In genomic region chr4:155207841-155208240, GRCm38 (mm10) we compare ENCODE assay signal across 8 mouse cellular contexts. TPM values are rescaled to one million over a fixed set of nuclear protein-coding genes. Genes with fewer than 3 reads are reported as not detected.
DNase-seq lines count a peak whose midpoint lies in the region; ATAC-seq and TF ChIP-seq lines count a peak whose summit lies in the region.

No protein-coding gene starts in this region.

- TF ChIP-seq EP300 in heart, adult 2 months (IDR thresholded peaks at IDR 0.05; ENCODE audit: insufficient read depth, low read depth, low read length), result no peak

- TF ChIP-seq CTCF in heart, adult 2 months (IDR thresholded peaks at IDR 0.05), result no peak
- no peak for TF ChIP-seq CTCF in liver, adult 2 months (IDR thresholded peaks at IDR 0.05; ENCODE audit: low read depth, low read length)

- no peaks in the 10 kb centered on the region for H3K27me3 ChIP-seq in heart, adult 2 months (ENCODE audit: control insufficient read depth, insufficient read depth, low read length)
- H3K27me3 ChIP-seq in liver, adult 2 months (ENCODE audit: control insufficient read depth, insufficient read depth, low read length), result no peaks in the 10 kb centered on the region
- H3K27me3 ChIP-seq in liver, embryonic 11.5 days (replicated peaks; ENCODE audit: control insufficient read depth, insufficient read depth, low read length), result no peaks in the 10 kb centered on the region

- no peak overlapping the region for H3K9ac ChIP-seq in heart, adult 2 months (ENCODE audit: low read depth, low read length)
- no peak overlapping the region for H3K9ac ChIP-seq in liver, adult 2 months (ENCODE audit: low read depth, low read length)
- no peak overlapping the region for H3K9ac ChIP-seq in liver, embryonic 11.5 days (ENCODE audit: low read depth, low read length)

- H3K4me1 ChIP-seq in heart, adult 2 months (ENCODE audit: control insufficient read depth, insufficient read depth, low read length), result peaks cover 53% of the 10 kb centered on the region
- peaks cover 49% of the 10 kb centered on the region for H3K4me1 ChIP-seq in liver, adult 2 months (ENCODE audit: control insufficient read depth, insufficient read depth, low read length)
- peaks cover 30% of the 10 kb centered on the region for H3K4me1 ChIP-seq in liver, embryonic 11.5 days (replicated peaks; ENCODE audit: control insufficient read depth, insufficient read depth, low read length)

- H3K79me2 ChIP-seq in heart, adult 2 months (replicated peaks; ENCODE audit: control insufficient read depth, insufficient read depth, low read length), result peaks cover 26% of the 10 kb centered on the region
- H3K79me2 ChIP-seq in liver, adult 2 months (ENCODE audit: control insufficient read depth, insufficient read depth, low read length), result peaks cover 69% of the 10 kb centered on the region

- TF ChIP-seq POLR2A in heart, adult 2 months (IDR thresholded peaks at IDR 0.05; ENCODE audit: insufficient read depth, low read depth, low read length), result no peak
- no peak for TF ChIP-seq POLR2A in liver, adult 2 months (IDR thresholded peaks at IDR 0.05; ENCODE audit: extremely low read depth, insufficient read depth, low read length)

- H3K36me3 ChIP-seq in heart, adult 2 months (ENCODE audit: control insufficient read depth, insufficient read depth, low read length), result peaks cover 9% of the 10 kb centered on the region
- H3K36me3 ChIP-seq in liver, adult 2 months (ENCODE audit: control insufficient read depth, insufficient read depth, low read length), result no peaks in the 10 kb centered on the region
- H3K36me3 ChIP-seq in liver, embryonic 11.5 days (ENCODE audit: control insufficient read depth, insufficient read depth, low read length), result peaks cover 3% of the 10 kb centered on the region; the same call in 1 of the 2 replicates

- peak overlapping the region; percentile 43; the same call in 1 of the 2 replicates for H3K27ac ChIP-seq in heart, adult 2 months
- peak overlapping the region; percentile 66 for H3K27ac ChIP-seq in liver, adult 2 months (replicated peaks; ENCODE audit: insufficient read depth, low read depth, low read length)
- H3K27ac ChIP-seq in liver, embryonic 11.5 days (ENCODE audit: low read depth, low read length), result no peak overlapping the region

- intact Hi-C loops in heart, adult 2 months (cut with DNase I), result no loop called here
- intact Hi-C loops in left cerebral cortex, postnatal 36 days (cut with DNase I), result no loop called here

- H3K4me3 ChIP-seq in heart, adult 2 months, result no peak overlapping the region
- H3K4me3 ChIP-seq in liver, adult 2 months (ENCODE audit: insufficient read depth, low read depth, low read length), result no peak overlapping the region
- no peak overlapping the region for H3K4me3 ChIP-seq in liver, embryonic 11.5 days (ENCODE audit: low read depth, low read length)

- no peak for DNase-seq in heart, adult 2 months
- no peak for DNase-seq in heart, adult 9 months (ENCODE audit: low spot score in 2 of 2)
- peak; percentile 66 for DNase-seq in liver, adult 2 months (ENCODE audit: extremely low read depth, low read depth, low spot score)
- DNase-seq in liver, embryonic 11.5 days (ENCODE audit: low spot score), result no peak
- peak; percentile 78 for DNase-seq in induced T-regulatory cell, adult 2 months (ENCODE audit: low read depth)
- peak; percentile 66 to 84 for DNase-seq in natural killer cell, adult 2 months (ENCODE audit: low spot score in 2 of 2)
- DNase-seq in Muller cell, postnatal 12 days (ENCODE audit: inconsistent ontology term), result no peak
- no peak for DNase-seq in left cerebral cortex, postnatal 36 days (ENCODE audit: low spot score in 2 of 2)

- H3K9me3 ChIP-seq in liver, embryonic 11.5 days (ENCODE audit: control insufficient read depth, low read length), result no peaks in the 10 kb centered on the region

- no peak for ATAC-seq in liver, embryonic 11.5 days (replicated peaks; ENCODE audit: low FRiP score)

- WGBS in heart, adult 2 months, result 39% methylated on average over 3 of the region's 3 CpGs
- 14% methylated on average over 3 of the region's 3 CpGs for WGBS in liver, adult 2 months
- WGBS in liver, embryonic 11.5 days, result 73% methylated on average over 3 of the region's 3 CpGs

- no peak overlapping the region for H3K4me2 ChIP-seq in liver, embryonic 11.5 days

RNA-seq across cellular contexts. Expression of gene Ski, which starts 14.6 kb away (rescaled TPM):
- 10 to 100 TPM; 56.7 to 56.8 TPM for total RNA-seq in heart, adult 2 months (2021)
- 34.9 and 46.0 TPM in 2 replicates for polyA plus RNA-seq in heart, adult 2 months (2012; rRNA removed)
- 4.2 and 7.5 TPM in 2 replicates for total RNA-seq in liver, adult 2 months (2014; rRNA removed)
- 19.3 and 19.5 TPM in 2 replicates for polyA plus RNA-seq in liver, adult 2 months (2012; rRNA removed)
- polyA plus RNA-seq in liver, embryonic 11.5 days (2014; fragmentation: Nextera tagmentation; extraction: Ambion mirVana), result 8.2 and 9.8 TPM in 2 replicates
- total RNA-seq in left cerebral cortex, postnatal 36 days (2021), result 100 to 1,000 TPM; 113 to 119 TPM

RNA-seq across cellular contexts. Expression of gene Faap20, which starts 41.8 kb away (rescaled TPM):
- 10 to 100 TPM; 14.4 to 16.7 TPM for total RNA-seq in heart, adult 2 months (2021)
- polyA plus RNA-seq in heart, adult 2 months (2012; rRNA removed), result 26.7 and 30.3 TPM in 2 replicates
- total RNA-seq in liver, adult 2 months (2014; rRNA removed), result 5.4 and 7.4 TPM in 2 replicates
- 28.6 and 33.8 TPM in 2 replicates for polyA plus RNA-seq in liver, adult 2 months (2012; rRNA removed)
- polyA plus RNA-seq in liver, embryonic 11.5 days (2014; fragmentation: Nextera tagmentation; extraction: Ambion mirVana), result 50.1 and 55.0 TPM in 2 replicates
- total RNA-seq in left cerebral cortex, postnatal 36 days (2021), result 10 to 100 TPM; 26.0 to 28.0 TPM

Comparison
In these comparisons a context has a peak if more than half of its experiments do, and no peak if none do; other contexts are left out.
1. DNase-seq: peak in liver, adult 2 months (single experiment), induced T-regulatory cell, adult 2 months (single experiment) and natural killer cell, adult 2 months (2 of 2); none in heart, adult 2 months (0 of 2), heart, adult 9 months (0 of 2), liver, embryonic 11.5 days (single experiment), Muller cell, postnatal 12 days (single experiment) and left cerebral cortex, postnatal 36 days (0 of 2).